Mouse (Mus musculus) c-Kit-positive CD71-positive TER-119-positive erythroid progenitor cells, embryonic 14.5 days (primary cell): Measurements from ENCODE around the gene Chst12.
"Not testable (repeated sequence)": the region's sequence is repeated elsewhere in the genome, so short reads cannot be mapped to it uniquely, and the experiment has no call there.

Experiments
- DNase-seq: peaks from one replicate; pipeline ENCODE4 v3.0.0-alpha.2; 2013; ENCODE audit warnings: low spot score

Chst12 gene

DNA sequence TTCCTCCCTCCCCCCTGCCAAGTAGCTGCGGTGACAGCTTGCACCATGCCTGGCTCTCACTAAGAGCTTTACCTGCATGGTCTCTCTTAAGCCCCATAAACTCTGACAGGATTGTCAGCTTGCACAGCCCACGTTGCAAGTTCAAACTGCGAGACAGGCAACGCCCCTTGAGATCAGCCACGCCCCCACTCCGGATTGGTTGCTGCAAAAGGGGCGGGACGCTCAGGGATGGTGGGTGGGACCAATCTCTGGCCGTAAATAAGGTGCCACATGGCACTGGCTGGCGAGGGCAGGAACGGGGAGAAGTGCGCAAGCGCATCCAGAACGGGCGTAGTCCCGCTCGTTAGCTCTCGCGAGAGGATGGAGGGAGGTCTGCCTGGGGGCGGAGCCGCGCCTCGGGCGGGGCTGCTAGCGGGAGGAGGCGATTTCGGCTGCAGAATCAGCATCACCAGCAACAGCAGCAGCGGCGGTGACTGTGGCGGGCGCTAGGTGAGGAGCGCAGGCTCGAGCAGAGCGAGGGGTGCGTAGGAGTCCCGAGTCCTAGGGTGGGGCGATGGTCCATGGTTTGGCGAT is at the start of gene Chst12:
Gene Chst12 (plus strand): TSS at position 343 of the 573 bp plus-strand sequence.
- peak; percentile 99 for DNase-seq

GRCm38 (mm10) chr5:140461476-140461875 is 43.9 kb upstream of the Chst12 start:
- DNase-seq = no peak

DNA sequence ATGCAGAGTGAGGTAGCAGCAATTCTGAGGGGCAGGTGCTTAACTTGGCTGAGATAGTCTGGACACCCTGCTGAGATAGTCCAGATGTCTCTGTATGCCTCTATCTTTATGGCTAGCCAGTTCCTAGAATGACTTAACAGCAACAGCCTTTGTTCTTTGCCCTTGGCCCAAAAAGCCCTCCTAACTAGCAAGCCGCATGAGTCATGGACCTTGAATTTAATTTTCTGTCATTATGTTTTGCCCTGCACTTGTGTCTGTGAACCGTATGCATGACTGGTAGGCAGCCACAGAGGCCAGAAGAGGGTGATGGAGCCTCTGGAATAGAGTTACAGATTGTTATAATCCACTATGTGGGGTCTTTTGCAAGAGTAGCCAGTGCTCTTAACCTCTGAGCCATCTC is 42.2 kb upstream of the Chst12 start:
- not testable (repeated sequence) for DNase-seq

GRCm38 (mm10) chr5:140464943-140465342 is 40.4 kb upstream of the Chst12 start:
- no peak for DNase-seq

GRCm38 (mm10) chr5:140472336-140472735 is 33.0 kb upstream of the Chst12 start:
- DNase-seq = peak; percentile 51

- no peak for DNase-seq
Measured at GRCm38 (mm10) chr5:140481458-140481857, 23.9 kb upstream of the Chst12 start.

DNA sequence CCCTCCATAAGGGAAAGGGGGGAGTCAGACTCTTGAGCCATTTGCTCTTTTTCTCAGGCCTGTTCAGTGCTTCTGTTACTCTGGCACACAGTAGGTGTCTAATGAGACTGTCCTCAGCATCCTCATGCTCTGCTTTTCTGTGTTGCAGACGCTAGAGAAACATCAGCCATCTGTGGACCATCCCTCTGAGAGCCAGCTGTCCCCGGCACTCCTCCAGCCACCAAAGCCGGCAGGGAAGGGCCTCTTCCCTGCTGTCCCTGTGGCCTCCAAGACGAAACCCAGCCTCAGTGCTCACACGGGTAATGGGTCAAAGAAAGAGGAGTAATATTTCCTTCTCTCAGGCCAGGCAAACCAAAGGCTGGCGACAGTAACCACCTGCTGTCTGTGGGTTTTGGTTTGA is 14.2 kb upstream of the Chst12 start:
- DNase-seq = no peak

DNA sequence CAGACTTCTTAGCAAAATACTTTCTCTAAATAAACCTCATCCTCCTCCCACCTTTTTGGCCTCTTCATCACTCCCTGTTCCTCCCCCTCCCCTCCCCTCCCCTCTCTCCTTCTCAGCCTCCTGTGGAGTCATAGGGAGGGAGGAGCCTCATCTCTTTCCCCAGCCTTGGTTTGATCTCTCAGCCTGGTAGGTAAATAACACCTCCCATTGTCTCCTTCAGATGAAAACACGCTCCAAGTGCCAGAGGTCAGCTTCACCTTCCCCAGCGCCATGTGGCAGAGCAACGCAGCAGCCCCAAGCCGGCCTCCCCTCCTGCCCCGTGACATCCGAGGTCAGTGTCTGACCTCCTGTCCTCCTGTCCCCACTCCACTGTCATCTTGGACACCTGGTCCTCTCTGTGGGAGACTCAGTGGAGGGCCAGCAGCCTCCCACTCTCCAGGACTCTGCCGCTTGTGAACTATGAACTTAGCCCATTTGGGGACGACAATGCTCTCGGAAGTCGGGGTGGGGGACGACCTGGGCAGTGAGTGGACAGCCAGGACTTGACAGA is 12.6 kb upstream of the Chst12 start:
- DNase-seq = no peak

GRCm38 (mm10) chr5:140498176-140498575 is 7.2 kb upstream of the Chst12 start:
- DNase-seq = no peak

DNA sequence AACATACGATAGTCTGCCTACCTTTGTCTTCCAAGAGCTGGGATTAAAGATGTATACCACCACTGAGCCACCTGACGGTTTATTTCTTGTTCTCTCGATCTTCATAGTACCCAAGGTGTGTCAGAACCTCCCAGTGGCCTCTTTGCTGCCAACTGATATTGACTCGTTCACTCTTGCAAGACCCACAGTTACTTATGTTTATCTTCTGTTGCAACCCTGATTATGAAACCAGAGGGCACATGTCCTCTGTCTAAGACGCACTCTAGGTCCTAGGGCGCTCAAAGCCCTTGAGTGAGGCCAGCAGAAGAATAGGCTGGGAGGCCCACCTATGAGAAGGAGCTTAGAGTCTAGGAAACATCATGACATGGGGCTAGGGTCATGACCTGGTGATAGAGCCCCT is 4.6 kb upstream of the Chst12 start:
- DNase-seq = no peak

GRCm38 (mm10) chr5:140501982-140502836 is 3.1 kb upstream of the Chst12 start:
- no peak for DNase-seq

GRCm38 (mm10) chr5:140502925-140503324 is 2.4 kb upstream of the Chst12 start:
- not testable (repeated sequence) for DNase-seq

DNA sequence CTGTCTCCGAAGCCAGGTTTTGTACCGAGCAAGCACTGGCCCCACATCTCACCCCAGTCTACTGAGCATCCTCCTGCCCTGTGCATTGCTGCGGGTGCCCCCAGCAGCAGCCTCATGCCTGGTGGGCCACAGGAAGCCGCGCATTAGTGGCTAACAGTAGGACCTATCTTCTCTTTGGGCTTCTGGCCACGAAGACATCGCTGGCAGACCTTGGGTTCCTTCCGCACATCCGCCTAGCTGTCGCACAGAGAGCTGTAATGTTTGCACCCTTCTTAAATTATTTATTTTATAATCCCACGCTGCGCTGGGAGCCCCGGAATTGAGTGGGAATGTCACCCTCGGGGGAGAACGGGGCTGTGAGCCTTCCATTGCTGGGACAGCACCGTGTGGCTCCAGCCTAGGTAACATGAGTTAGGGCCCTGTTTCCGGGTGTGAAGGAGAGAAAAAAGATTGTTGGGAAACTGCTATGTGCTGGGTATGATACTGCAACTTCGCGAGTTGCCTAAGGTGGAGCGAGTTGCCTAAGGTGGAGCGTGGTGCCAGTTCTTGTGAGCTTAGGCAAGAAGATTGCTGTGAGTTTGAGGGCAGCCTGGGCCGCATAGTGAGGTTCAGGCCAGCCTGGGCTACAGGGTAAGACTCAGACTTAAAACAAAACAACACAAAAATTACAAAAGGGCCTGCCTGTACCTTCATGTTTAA is 895 bp downstream of the Chst12 start:
- DNase-seq = no peak

DNA sequence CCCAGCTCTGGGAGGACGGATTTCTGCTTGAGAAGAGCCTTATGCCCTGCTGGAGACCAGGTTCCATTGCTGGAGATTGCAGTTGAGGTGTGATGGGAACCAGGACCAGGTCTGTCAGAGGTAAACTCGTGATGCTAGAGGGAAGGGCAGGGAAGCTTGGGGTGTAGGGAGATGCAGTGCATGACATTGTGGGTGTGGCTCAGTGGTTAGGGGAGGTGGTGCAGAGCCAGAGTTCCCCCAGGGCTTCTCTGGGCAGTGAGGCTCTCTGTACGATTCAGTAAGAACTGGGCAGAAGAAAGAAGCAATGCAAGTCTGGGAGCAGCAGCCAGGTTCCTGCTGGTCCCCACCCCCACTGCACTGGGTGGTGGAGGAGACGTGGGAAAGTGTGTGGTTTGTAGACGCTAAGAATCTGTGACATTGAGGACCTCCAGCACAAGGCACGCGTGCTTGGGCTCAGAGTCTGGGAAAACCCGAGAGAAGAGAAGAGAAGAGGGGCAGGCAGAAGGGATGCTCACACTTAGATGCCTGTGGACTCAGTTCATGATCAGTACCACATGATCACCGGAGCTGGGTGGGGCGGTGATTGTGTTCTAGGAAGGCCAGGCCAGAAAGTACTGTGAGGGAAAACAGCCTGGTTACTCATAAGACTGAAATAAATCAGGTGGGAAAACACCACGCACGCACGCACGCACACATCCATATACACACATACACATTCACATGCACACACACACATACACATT is 2.3 kb downstream of the Chst12 start:
- peak; percentile 42 for DNase-seq

DNA sequence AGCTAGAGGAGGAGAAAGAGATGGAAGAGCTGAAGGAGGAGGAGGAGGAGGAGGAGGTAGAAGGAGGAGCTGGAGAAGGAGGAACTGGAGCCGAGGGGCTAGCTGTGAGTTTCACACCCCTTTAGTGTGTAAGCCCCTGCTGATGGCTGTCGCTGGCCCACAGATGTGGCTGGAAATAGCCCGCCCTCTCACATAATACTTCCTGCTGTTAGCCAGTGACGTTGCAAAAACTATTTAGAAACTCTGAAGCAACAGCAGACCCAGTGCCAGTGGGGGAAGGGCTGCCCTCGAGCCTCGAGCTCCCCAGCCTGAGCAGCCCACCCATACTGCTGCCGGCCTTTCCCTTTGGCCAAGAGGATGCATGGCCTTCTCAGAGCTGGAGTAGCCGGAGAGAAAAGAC is 3.3 kb downstream of the Chst12 start:
- DNase-seq = no peak

DNA sequence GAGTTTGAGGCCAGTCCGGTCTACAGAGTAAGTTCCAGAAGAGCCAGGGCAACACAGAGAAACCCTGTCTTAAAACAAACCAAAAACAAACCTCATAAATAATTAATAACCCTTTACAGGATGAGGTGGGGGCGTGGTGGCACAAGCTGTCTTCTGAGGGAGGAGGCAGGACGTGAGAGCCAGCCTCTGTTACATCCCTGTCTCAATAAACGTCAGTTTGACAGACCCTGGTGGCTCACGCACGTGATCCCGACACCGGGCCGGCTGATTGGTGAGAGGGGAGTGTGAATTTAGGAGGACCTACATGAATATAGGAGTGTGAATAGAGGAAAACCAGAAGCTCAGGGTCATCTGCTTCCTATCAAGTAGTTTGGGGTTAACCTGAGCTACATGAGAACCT is 3.9 kb downstream of the Chst12 start:
- no peak for DNase-seq

GRCm38 (mm10) chr5:140510012-140511000 is 5.0 kb downstream of the Chst12 start:
- DNase-seq = no peak

DNA sequence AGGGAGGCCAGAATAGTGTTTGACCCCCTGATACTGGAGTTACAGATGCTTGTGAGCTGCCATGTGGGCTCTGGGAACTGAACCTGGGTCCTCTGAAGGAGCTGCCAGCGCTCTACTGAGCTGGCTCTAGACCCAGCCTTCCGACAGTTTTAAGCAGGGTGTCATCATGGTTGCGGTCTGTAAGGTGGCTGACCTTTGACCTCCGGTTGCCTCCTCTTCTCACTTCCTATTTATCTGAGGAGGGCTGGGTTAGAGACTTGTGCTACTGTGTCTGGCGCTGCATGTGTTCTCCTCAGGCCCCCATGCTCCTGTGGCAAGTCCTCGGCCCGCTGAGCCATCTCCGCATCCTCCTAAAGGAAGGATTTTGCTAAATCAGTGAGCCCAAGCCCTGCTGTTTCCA is 8.6 kb downstream of the Chst12 start:
- DNase-seq = no peak

GRCm38 (mm10) chr5:140514799-140515486 is 9.6 kb downstream of the Chst12 start:
- no peak for DNase-seq
